Mouse (Mus musculus) spleen, embryonic (tissue): ENCODE data around the gene Zmynd8.

Experiments used
- CTCF ChIA-PET: fragments of 350-600 bp; sonication (Branson Sonifier 250); formaldehyde crosslinking; loops from one replicate; lab custom pipeline; 2022; lab: Charles Lee

Gene Zmynd8

GRCm38 (mm10) chr2:165818570-165818969 lies 80.2 kb downstream of the Zmynd8 start:
- CTCF ChIA-PET: interaction anchor here (0.7 kb wide), 3 partner anchors 92 to 251 kb away, joined by 3 to 4 read pairs (median 4); no protein-coding TSS in a partner anchor

GRCm38 (mm10) chr2:165817437-165817836 lies 81.4 kb downstream of the Zmynd8 start:
- CTCF ChIA-PET: no interaction called here

DNA sequence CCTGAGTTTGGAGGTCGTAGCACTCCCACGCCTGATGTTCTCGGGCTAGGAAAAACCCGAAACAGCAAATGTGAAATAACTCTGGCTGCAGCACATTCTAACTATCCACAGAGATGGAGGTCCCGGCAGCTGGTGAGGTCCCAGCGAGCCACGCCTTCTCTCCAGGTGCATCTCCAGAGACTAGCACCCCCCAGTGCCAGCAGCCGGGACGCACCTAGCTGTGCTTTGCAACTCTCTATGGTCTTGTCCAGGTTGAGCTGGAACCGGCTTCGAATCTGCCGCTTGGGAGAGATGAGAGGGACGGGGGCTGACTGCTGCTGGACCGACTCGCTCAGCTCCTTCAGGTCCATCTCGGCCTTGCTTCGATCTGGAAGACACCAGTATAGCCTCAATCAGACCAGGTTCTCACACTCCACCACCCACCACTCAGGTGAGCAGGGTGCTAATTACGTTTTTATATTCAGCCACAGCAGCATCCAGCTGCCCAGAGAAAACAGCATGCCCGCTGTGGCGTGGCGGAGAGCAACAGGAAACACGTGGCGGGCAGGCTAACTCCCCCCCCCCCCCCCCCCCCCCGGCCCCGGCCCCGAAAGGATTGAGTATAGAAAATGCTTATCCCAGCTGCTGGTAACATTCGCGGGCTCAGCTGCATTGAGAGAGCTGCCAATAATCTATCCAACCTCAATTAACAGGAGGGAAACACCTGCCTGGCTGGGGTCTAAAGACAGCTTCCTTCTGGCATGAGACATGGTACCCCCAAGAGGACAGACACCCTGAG lies 83.5 kb downstream of the Zmynd8 start:
- CTCF ChIA-PET: no interaction called here

DNA sequence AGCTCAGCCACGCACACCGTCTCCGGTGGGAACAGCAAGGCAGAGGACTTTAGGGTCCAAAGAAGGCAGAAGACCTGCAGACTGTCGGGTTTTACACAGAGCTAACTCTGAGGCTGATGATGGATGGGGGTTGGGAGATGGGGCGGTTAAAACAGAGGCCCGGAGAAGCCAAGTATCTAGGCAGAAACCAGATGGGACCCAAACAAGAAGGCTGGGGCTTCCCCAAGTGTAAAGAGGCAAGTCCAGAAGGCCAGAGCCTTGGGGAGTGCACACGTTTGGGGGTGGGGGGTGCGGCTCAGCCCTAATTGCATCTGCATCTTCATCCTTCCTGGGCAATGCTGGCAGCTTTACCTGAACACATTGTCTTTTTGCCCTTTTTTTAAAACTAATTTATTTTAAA lies 85.9 kb downstream of the Zmynd8 start:
- CTCF ChIA-PET: interaction anchor here (0.6 kb wide), 1 partner anchor 220 kb away, joined by 6 read pairs; no protein-coding TSS in a partner anchor

DNA sequence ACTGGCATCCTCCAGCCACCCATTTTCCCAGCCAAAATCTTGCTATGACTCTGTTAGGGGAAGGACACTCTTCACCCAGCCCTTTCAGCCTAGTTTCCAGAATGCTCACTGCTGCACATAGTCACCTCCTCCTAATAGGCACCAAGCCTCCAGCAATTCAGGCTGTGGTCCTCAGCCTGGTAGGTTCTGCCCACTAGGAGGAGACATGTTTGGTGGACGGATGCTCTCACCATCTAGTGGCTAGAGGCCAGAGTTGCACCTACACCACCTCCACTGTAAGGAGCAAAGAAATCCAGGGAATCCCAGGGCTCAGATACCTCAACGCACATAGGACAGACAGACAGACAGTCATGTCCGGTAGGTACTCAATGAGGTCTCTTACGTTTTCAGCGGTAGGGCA lies 87.3 kb downstream of the Zmynd8 start:
- CTCF ChIA-PET: no interaction called here

- CTCF ChIA-PET: no interaction called here
Measured at GRCm38 (mm10) chr2:165809901-165810477, 88.8 kb downstream of the Zmynd8 start.

DNA sequence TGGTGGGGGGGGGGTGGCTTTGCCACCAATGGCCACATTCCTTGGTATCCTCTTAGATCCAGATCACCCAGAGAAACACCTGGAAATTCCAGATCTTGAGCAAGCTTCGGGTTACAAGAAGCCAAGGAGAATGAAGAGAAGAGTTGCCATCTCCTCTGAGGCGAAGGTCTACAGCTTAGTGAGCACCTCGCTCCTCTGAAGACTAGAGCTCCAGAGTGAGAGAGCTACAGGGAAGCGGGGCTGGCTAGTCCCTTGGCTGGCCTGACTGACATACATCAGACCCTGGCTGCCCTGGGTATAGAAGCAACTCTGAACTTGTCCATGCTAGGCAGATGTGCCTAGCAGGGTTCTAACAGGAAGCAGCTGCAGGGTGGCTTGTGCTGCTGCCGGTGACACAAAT lies 89.7 kb downstream of the Zmynd8 start:
- CTCF ChIA-PET: no interaction called here

GRCm38 (mm10) chr2:165808179-165808975 lies 90.4 kb downstream of the Zmynd8 start:
- CTCF ChIA-PET: no interaction called here

DNA sequence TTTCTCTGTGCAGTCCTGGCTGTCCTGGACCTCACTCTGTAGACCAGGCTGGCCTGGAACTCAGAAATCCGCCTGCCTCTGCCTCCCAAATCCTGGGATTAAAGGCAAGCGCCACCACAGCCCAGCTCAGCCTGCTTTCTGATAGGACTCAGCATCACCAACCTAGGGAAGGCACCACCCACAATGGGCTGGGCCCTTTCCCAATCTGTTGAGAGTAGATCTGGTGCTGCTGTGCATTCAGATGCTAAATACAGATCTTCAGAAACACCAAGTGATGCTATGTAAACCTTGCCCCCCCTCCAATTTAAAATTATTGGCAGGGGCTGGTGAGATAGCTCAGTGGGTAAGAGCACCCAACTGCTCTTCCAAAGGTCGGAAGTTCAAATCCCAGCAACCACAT lies 98.6 kb downstream of the Zmynd8 start:
- CTCF ChIA-PET: interaction anchor here (0.7 kb wide), 1 partner anchor 43 kb away, joined by 4 read pairs; no protein-coding TSS in a partner anchor

DNA sequence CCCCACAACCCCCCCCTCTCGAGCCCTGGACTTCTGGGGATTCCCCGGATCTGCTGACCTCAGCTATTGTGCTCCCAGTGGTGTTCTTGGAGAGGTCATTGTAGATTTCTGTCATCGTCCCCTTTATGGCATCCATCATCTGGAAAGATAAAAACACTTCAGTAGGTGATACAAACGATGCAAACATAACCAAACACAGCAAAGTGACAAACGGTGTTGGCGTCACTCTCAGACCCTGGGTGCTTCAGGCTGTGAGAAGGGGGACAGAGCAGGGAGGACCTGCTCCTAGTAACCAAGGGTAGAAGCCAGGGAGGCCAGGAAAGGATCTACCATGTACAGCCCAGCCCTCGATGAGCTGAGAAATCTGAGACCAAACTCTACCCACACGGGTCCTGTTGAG lies 100.9 kb downstream of the Zmynd8 start:
- CTCF ChIA-PET: no interaction called here

GRCm38 (mm10) chr2:165793283-165793638 lies 105.6 kb downstream of the Zmynd8 start:
- CTCF ChIA-PET: interaction anchor here (0.5 to 0.7 kb wide), 5 partner anchors 64 to 419 kb away, joined by 3 to 8 read pairs (median 4); no protein-coding TSS in a partner anchor

GRCm38 (mm10) chr2:165792431-165793282 lies 106.2 kb downstream of the Zmynd8 start:
- CTCF ChIA-PET: interaction anchor here (0.5 to 1.5 kb wide), 5 partner anchors 65 to 465 kb away, joined by 3 to 8 read pairs (median 4); no protein-coding TSS in a partner anchor

GRCm38 (mm10) chr2:165791657-165792056 lies 107.2 kb downstream of the Zmynd8 start:
- CTCF ChIA-PET: interaction anchor here (1.5 kb wide), 1 partner anchor 123 kb away, joined by 4 read pairs; no protein-coding TSS in a partner anchor

- CTCF ChIA-PET: interaction anchor here (1.5 kb wide), 1 partner anchor 123 kb away, joined by 4 read pairs; no protein-coding TSS in a partner anchor
Measured at GRCm38 (mm10) chr2:165791026-165791425, 107.8 kb downstream of the Zmynd8 start.

- CTCF ChIA-PET: no interaction called here
Measured at GRCm38 (mm10) chr2:165789667-165790066, 109.1 kb downstream of the Zmynd8 start.

- CTCF ChIA-PET: no interaction called here
Measured at GRCm38 (mm10) chr2:165788796-165789195, 110.0 kb downstream of the Zmynd8 start.

DNA sequence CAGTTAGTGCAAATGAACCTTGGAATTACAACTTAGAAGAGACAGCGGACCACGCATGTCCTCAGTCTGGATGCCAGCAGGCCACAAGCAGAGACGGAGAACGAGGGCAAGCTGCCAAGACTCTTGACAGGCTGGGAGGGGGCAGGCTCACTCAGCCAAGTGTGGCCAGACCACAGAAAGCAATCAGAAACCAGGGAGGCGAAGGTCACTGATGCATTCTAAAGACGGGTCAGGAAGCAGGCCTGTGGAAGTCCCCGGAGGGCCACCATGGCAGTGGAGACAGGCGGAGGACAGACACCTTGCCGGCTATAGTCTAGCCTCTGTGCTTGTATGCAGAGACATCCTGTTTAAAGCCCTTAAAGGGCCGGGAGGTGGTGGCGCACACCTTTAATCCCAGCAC lies 110.8 kb downstream of the Zmynd8 start:
- CTCF ChIA-PET: interaction anchor here (0.6 kb wide), 1 partner anchor 15 kb away, joined by 3 read pairs; no protein-coding TSS in a partner anchor

- CTCF ChIA-PET: interaction anchor here (0.6 kb wide), 1 partner anchor 124 kb away, joined by 3 read pairs; no protein-coding TSS in a partner anchor
Measured at GRCm38 (mm10) chr2:165786467-165786866, 112.3 kb downstream of the Zmynd8 start.

GRCm38 (mm10) chr2:165785312-165786036 lies 113.3 kb downstream of the Zmynd8 start:
- CTCF ChIA-PET: no interaction called here

- CTCF ChIA-PET: interaction anchor here (1.1 kb wide), 1 partner anchor 294 kb away, joined by 3 read pairs; no protein-coding TSS in a partner anchor
Measured at GRCm38 (mm10) chr2:165782324-165782723, 116.5 kb downstream of the Zmynd8 start.
